Mouse (Mus musculus) ovary, postnatal 10 days (tissue): ENCODE results near the gene Ptk7.

Source experiments
- DNase-seq: peaks from one replicate; pipeline ENCODE4 v3.0.0; 2022; ENCODE audit warnings: low spot score

Gene Ptk7

GRCm38 (mm10) chr17:46520385-46520979 is 108.8 kb downstream of the Ptk7 start:
- no peak for DNase-seq

- no peak for DNase-seq
Measured at GRCm38 (mm10) chr17:46519971-46520370, 109.3 kb downstream of the Ptk7 start.
